Mouse (Mus musculus) embryonic stem cell, embryonic (primary cell): ENCODE data around the gene Gm3278.
"Not testable (repeated sequence)": the region's sequence is repeated elsewhere in the genome, so short reads cannot be mapped to it uniquely, and the experiment has no call there.

Experiments used
- CTCF ChIA-PET, 4 experiments: fragments of 300-600 bp in 2 of 4; fragments of 350-600 bp in 2 of 4; sonication (Branson Sonifier 250); formaldehyde crosslinking; loops; one replicate each; lab custom pipeline; 2022; ENCODE audit warnings: inconsistent platforms in 2 of 4; lab: Charles Lee
- POLR2A ChIA-PET, 4 experiments: fragments of 300-600 bp in 2 of 4; fragments of 350-600 bp in 2 of 4; sonication (Branson Sonifier 250); formaldehyde crosslinking; loops; one replicate each; lab custom pipeline; 2022; ENCODE audit warnings: antibody characterized with exemption in 4 of 4, inconsistent platforms in 1 of 4; lab: Charles Lee

Gene Gm3278

DNA sequence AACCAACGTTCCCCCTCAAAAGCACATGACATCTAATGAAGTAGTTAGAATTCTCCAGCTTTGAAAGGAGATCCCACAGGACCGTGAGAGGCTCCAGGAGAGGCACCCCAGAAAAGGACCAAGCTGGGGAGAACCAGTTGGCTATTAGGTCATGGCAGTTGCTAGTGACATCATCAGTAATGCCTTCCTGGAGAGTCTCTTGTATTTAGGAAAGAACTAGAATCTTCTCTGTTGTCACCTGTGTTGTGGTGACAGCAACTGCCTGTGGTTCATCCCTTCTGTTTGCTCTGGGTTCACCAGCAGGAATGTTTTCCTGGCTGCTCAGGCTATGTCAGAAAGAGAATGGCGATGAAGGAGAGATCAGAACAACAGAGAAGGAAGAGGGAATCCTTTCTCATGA lies at the start of gene Gm3278:
Gm3278 (plus strand) TSS at position 301 of the 400 bp plus-strand sequence.
- POLR2A ChIA-PET, CTCF ChIA-PET: not testable (repeated sequence)

DNA sequence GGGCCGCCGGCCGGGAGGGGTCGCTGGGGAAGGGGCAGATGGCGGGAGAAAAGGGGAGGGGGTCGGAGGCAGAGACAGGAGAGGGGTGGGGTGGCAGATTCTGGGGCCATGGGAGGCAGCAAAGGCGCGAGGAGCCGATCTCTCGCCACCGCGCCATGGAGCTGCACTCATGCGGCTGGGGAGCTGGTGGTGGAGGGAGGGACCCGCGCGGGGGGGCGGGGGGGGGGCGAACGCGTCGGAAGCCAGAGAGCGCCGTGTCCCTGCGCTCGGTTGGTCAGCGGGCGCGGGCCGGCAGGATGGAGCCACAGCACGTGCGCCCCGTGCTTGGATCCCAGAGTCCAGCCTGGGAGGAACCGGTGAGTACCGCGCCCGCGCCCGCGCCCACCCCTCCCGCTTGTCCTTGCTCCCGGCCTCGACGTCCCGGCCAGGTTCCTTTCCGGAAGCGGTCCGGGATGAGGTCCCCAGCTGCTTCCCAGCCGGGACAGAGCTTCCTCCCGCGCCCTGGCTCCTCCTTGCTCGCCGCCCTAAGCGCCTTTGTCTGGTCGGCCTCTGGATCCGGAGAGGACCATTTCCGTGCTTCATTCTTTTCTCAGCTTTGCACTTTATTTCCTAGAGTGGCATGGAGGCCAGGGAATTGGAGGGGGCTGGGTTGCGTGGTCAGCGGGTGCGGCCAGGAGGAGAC lies 36.8 kb upstream of the Gm3278 start, which contains the start of gene Gm3264:
Gm3264 (plus strand) TSS at position 278 of the 682 bp plus-strand sequence.
- POLR2A ChIA-PET, CTCF ChIA-PET: not testable (repeated sequence)
